Mouse (Mus musculus) kidney, postnatal 0 days (tissue): ENCODE results near the gene Avp. TPM values are rescaled to one million over a fixed set of nuclear protein-coding genes. Genes with fewer than 3 reads are reported as not detected.

Experiments
- ATAC-seq: fragments of 200-750 bp; cut with Nextera tagmentation; replicated peaks from 2 replicates; pipeline ENCODE4 v1.8.0; 2017; ENCODE audit warnings: low read depth, moderate number of reproducible peaks, moderate TSS enrichment, moderate library complexity; ENCODE audit not compliant: low FRiP score
- DNase-seq: peaks from one replicate; pipeline ENCODE4 v3.0.0-alpha.2; 2016; ENCODE audit warnings: low spot score
- H3K27ac ChIP-seq: fragments of 300-500 bp; sonication (generic); 2 replicates; pipeline ENCODE4 v1.5.1; 2014; ENCODE audit warnings: mild to moderate bottlenecking
- H3K27me3 ChIP-seq: fragments of 300-500 bp; sonication (generic); 2 replicates; pipeline ENCODE4 v1.6.1; 2014; ENCODE audit warnings: low read length, mixed read lengths; ENCODE audit not compliant: insufficient read depth
- H3K36me3 ChIP-seq: fragments of 300-500 bp; sonication (generic); 2 replicates; pipeline ENCODE4 v1.6.1; 2014; ENCODE audit warnings: low read length, mixed read lengths; ENCODE audit not compliant: insufficient read depth
- H3K4me1 ChIP-seq: fragments of 300-500 bp; sonication (generic); replicated peaks from 2 replicates; pipeline ENCODE4 v1.6.1; 2014; ENCODE audit warnings: antibody characterized with exemption, low read length, mixed read lengths; ENCODE audit not compliant: insufficient read depth
- H3K4me2 ChIP-seq: fragments of 300-500 bp; sonication (generic); 2 replicates; pipeline ENCODE4 v1.6.1; 2014; ENCODE audit warnings: mild to moderate bottlenecking, low read length, moderate library complexity, mixed read lengths
- H3K4me3 ChIP-seq: fragments of 300-500 bp; sonication (generic); replicated peaks from 2 replicates; pipeline ENCODE4 v1.5.1; 2014; ENCODE audit warnings: low read depth, low read length
- H3K9ac ChIP-seq: fragments of 300-500 bp; sonication (generic); 2 replicates; pipeline ENCODE4 v1.6.1; 2014; ENCODE audit warnings: low read depth, low read length
- H3K9me3 ChIP-seq: fragments of 300-500 bp; sonication (generic); replicated peaks from 2 replicates; pipeline ENCODE4 v1.6.1; 2016; ENCODE audit warnings: low read length, inconsistent platforms, mixed read lengths
- CTCF ChIP-seq: IDR thresholded peaks from 2 replicates; pipeline ENCODE4 v1.5.1; 2016; ENCODE audit warnings: antibody characterized with exemption, low read depth, mild to moderate bottlenecking, moderate library complexity
- WGBS: fragments of 180-500 bp; shearing (Covaris S2); extraction: QIAGEN DNeasy Blood & Tissue Kit; methylation state at CpG from one replicate; pipeline ENCODE4 v1.1.7; 2014; 5-methylcytosine and 5-hydroxymethylcytosine counted together
- polyA plus RNA-seq: library from polyadenylated mRNA; unstranded; fragments of >200 nt; fragmentation: Nextera tagmentation; extraction: Ambion mirVana; gene quantifications from 2 replicates; pipeline ENCODE4 v1.2.1, GENCODE M21; 2015

Avp gene
- polyA plus RNA-seq, 1 experiment from 2014 or later = not detected

- Histone ChIP-seq H3K27ac (no peak overlapping the region), H3K9me3 (no peaks in the 10 kb centered on the region), H3K4me3 (no peak overlapping the region), H3K27me3 (no peaks in the 10 kb centered on the region), H3K36me3 (peaks cover 36% of the 10 kb centered on the region), H3K9ac (no peak overlapping the region), H3K4me2 (no peak overlapping the region), H3K4me1 (no peaks in the 10 kb centered on the region)
- no peak for TF ChIP-seq CTCF
- 77% methylated on average over 4 of the region's 4 CpGs for WGBS
- no peak for DNase-seq
- ATAC-seq = no peak
These were observed 19.8 kb upstream of the Avp start for GRCm38 (mm10) chr2:130602195-130602594.

- Histone ChIP-seq H3K9me3 (no peaks in the 10 kb centered on the region), H3K36me3 (peaks cover 39% of the 10 kb centered on the region), H3K4me3 (no peak overlapping the region), H3K4me1 (no peaks in the 10 kb centered on the region), H3K27ac (no peak overlapping the region), H3K27me3 (no peaks in the 10 kb centered on the region), H3K9ac (no peak overlapping the region), H3K4me2 (no peak overlapping the region)
- ATAC-seq (no peak), DNase-seq (no peak)
- no peak for TF ChIP-seq CTCF
- 82% methylated on average over 3 of the region's 3 CpGs for WGBS
These were observed 16.0 kb upstream of the Avp start for GRCm38 (mm10) chr2:130598399-130598798.

GRCm38 (mm10) chr2:130597601-130598010 lies 15.3 kb upstream of the Avp start:
- Histone ChIP-seq H3K4me2 (no peak overlapping the region), H3K4me3 (no peak overlapping the region), H3K27ac (no peak overlapping the region), H3K9me3 (no peaks in the 10 kb centered on the region), H3K4me1 (no peaks in the 10 kb centered on the region), H3K36me3 (peaks cover 35% of the 10 kb centered on the region), H3K9ac (no peak overlapping the region), H3K27me3 (no peaks in the 10 kb centered on the region)
- DNase-seq = peak; percentile 78
- TF ChIP-seq CTCF = peak; percentile 73
- ATAC-seq = no peak
- WGBS = 8% methylated on average over 1 of the region's 1 CpGs

- ATAC-seq (no peak), DNase-seq (no peak)
- no peak overlapping the region for H3K27ac ChIP-seq
- no peaks in the 10 kb centered on the region for H3K4me1 ChIP-seq
- WGBS = 91% methylated on average over 1 of the region's 1 CpGs
- no peak for TF ChIP-seq CTCF
- no peak overlapping the region for H3K4me3 ChIP-seq
- no peak overlapping the region for H3K4me2 ChIP-seq
- H3K9ac ChIP-seq = no peak overlapping the region
- peaks cover 35% of the 10 kb centered on the region for H3K36me3 ChIP-seq
- H3K9me3 ChIP-seq = no peaks in the 10 kb centered on the region
- H3K27me3 ChIP-seq = no peaks in the 10 kb centered on the region
These were observed 13.2 kb upstream of the Avp start for GRCm38 (mm10) chr2:130595596-130595995.

GRCm38 (mm10) chr2:130591016-130591415 lies 8.7 kb upstream of the Avp start:
- Histone ChIP-seq H3K9ac (no peak overlapping the region), H3K4me1 (no peaks in the 10 kb centered on the region), H3K4me2 (no peak overlapping the region), H3K9me3 (no peaks in the 10 kb centered on the region), H3K36me3 (peaks cover 12% of the 10 kb centered on the region), H3K27ac (no peak overlapping the region), H3K4me3 (no peak overlapping the region), H3K27me3 (no peaks in the 10 kb centered on the region)
- TF ChIP-seq CTCF = no peak
- 80% methylated on average over 2 of the region's 2 CpGs for WGBS
- no peak for ATAC-seq
- DNase-seq = no peak

- Histone ChIP-seq H3K9me3 (no peaks in the 10 kb centered on the region), H3K4me2 (no peak overlapping the region), H3K4me1 (no peaks in the 10 kb centered on the region), H3K27me3 (no peaks in the 10 kb centered on the region), H3K36me3 (peaks cover 9% of the 10 kb centered on the region), H3K9ac (no peak overlapping the region), H3K4me3 (no peak overlapping the region), H3K27ac (no peak overlapping the region)
- no peak for TF ChIP-seq CTCF
- DNase-seq (no peak), ATAC-seq (no peak)
- WGBS = 90% methylated on average over 2 of the region's 2 CpGs
These were observed 7.4 kb upstream of the Avp start for GRCm38 (mm10) chr2:130589761-130590160.

GRCm38 (mm10) chr2:130589157-130589556 lies 6.8 kb upstream of the Avp start:
- H3K9me3 ChIP-seq = no peaks in the 10 kb centered on the region
- H3K9ac ChIP-seq = no peak overlapping the region
- H3K36me3 ChIP-seq = peaks cover 9% of the 10 kb centered on the region
- ATAC-seq = no peak
- no peak for DNase-seq
- no peak overlapping the region for H3K27ac ChIP-seq
- H3K4me3 ChIP-seq = no peak overlapping the region
- no peak overlapping the region for H3K4me2 ChIP-seq
- H3K27me3 ChIP-seq = no peaks in the 10 kb centered on the region
- WGBS = 68% methylated on average over 4 of the region's 4 CpGs
- no peak for TF ChIP-seq CTCF
- H3K4me1 ChIP-seq = no peaks in the 10 kb centered on the region
